Mouse (Mus musculus) heart, postnatal 0 days (tissue): ENCODE measurements around the gene Ablim2.

Experiments used
- CTCF ChIP-seq: IDR thresholded peaks from 2 replicates; pipeline ENCODE4 v1.5.1; 2016; ENCODE audit warnings: antibody characterized with exemption, control low read depth, low read depth
- EP300 ChIP-seq: IDR thresholded peaks from 2 replicates; pipeline ENCODE4 v1.6.1; 2016; ENCODE audit warnings: antibody characterized with exemption, low read depth

DNA sequence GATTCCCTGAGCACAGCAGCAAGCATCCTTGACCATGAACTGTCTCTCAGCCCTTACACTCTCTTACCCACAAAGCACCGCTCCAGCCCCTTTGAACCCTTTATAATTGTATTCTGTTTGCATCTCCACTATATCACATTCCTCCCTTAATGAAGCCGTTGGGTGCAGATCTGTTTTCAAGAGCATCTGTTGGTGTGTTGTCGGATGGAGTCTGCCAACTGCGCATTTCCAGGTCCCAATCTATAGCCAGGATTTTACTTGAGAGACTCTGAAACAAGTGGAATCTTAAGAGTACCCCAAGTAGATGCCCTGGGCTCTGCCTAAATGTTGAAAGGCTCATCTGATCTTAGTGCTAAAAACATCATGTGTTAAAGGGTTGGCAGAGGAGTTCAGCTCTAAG is 138.9 kb downstream of the Ablim2 start:
- no peak for TF ChIP-seq CTCF
- TF ChIP-seq EP300, result no peak
